Mouse (Mus musculus) heart, postnatal 0 days (tissue): Measurements from ENCODE around the gene Tmed9.

Source experiments
- CTCF ChIP-seq: IDR thresholded peaks from 2 replicates; pipeline ENCODE4 v1.5.1; 2016; ENCODE audit warnings: antibody characterized with exemption, control low read depth, low read depth
- EP300 ChIP-seq: IDR thresholded peaks from 2 replicates; pipeline ENCODE4 v1.6.1; 2016; ENCODE audit warnings: antibody characterized with exemption, low read depth

DNA sequence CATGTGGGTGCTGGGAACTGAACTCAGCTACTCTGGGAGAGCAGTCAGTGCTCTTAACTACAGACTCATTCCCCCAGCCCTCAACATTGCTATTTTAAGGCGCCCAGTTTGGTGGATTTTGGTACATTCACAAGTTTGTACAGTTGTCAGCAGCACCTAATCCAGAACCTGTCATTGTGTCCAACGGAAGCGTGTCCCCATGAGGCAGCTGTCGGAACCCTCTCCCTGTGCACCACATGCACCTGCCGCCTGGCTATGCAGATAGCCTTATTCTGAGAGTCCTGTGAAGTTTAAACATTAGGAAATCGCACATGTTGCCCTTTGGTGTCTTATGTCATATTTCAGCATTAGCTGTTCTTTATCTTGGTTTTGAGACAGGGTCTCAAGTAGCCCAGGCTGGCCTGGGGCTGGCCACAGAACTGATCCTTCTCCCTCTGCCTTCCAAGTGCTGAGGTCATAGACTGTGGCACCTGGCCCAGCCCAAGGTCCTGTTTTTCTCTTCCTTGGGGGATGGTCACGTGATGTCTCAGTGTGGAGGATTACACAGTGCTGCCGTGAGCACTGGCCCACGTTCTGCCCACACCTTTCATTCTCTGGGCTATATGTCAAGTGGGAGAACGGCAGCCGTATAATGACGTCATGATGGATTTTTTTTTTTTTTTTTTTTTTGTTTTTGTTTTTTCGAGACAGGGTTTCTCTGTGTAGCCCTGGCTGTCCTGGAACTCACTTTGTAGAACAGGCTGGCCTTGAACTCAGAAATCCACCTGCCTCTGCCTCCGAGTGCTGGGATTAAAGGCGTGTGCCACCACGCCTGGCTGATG lies 47.6 kb upstream of the Tmed9 start:
- TF ChIP-seq CTCF = no peak
- TF ChIP-seq EP300 = no peak
